Mouse (Mus musculus): ENCODE results near the gene Wdr78. TPM values are rescaled to one million over a fixed set of nuclear protein-coding genes. Genes with fewer than 3 reads are reported as not detected.

The Wdr78 gene
- 7.2 and 7.4 TPM in 2 replicates for polyA plus RNA-seq (2014; fragmentation: Nextera tagmentation; extraction: Ambion mirVana)

GRCm38 (mm10) chr4:103114184-103115111, at the start of gene Wdr78, which contains the start of gene Mier1:
TSS of gene Wdr78 (minus strand) at chr4:103114555.
TSS of gene Mier1 (plus strand) at chr4:103114390.
- peak; percentile 99 for ATAC-seq (ENCODE audit: low FRiP score)

GRCm38 (mm10) chr4:103158781-103159180, 44.4 kb upstream of the Wdr78 start:
- H3K4me1 ChIP-seq (replicated peaks; ENCODE audit: control insufficient read depth, insufficient read depth, low read length), result no peaks in the 10 kb centered on the region
- no peak overlapping the region for H3K27ac ChIP-seq
- ATAC-seq (ENCODE audit: low FRiP score) (no peak), DNase-seq (ENCODE audit: low spot score) (no peak)
- no peak overlapping the region for H3K9ac ChIP-seq
- peaks cover 82% of the 10 kb centered on the region for H3K36me3 ChIP-seq (replicated peaks; ENCODE audit: control insufficient read depth, insufficient read depth)
- WGBS, result 95% methylated on average over 4 of the region's 4 CpGs
- no peak overlapping the region for H3K4me3 ChIP-seq (replicated peaks; ENCODE audit: low read length)
- no peaks in the 10 kb centered on the region for H3K9me3 ChIP-seq (ENCODE audit: control insufficient read depth, low read length)
- no peaks in the 10 kb centered on the region for H3K27me3 ChIP-seq (ENCODE audit: control insufficient read depth, insufficient read depth, low read length)
- no peak overlapping the region for H3K4me2 ChIP-seq (replicated peaks)

More at GRCm38 (mm10) chr4:103114184-103115111, at the start of gene Wdr78, which contains the start of gene Mier1:
- peak within 1 kb of the TSS; percentile 100 for H3K27ac ChIP-seq
- H3K4me3 ChIP-seq (replicated peaks; ENCODE audit: low read length), result peak within 1 kb of the TSS; percentile 89
- H3K4me2 ChIP-seq (replicated peaks), result peak within 1 kb of the TSS; percentile 79
- H3K27me3 ChIP-seq (ENCODE audit: control insufficient read depth, insufficient read depth, low read length), result no peaks in the 10 kb centered on the region
- H3K9me3 ChIP-seq (ENCODE audit: control insufficient read depth, low read length), result no peaks in the 10 kb centered on the region
- peaks cover 34% of the 10 kb centered on the region for H3K4me1 ChIP-seq (replicated peaks; ENCODE audit: control insufficient read depth, insufficient read depth, low read length)
- 0% methylated on average over 66 of the region's 90 CpGs for WGBS
- DNase-seq (ENCODE audit: low spot score), result peak; percentile 94
- H3K36me3 ChIP-seq (replicated peaks; ENCODE audit: control insufficient read depth, insufficient read depth), result peaks cover 8% of the 10 kb centered on the region
- peak within 1 kb of the TSS; percentile 83 for H3K9ac ChIP-seq

DNA sequence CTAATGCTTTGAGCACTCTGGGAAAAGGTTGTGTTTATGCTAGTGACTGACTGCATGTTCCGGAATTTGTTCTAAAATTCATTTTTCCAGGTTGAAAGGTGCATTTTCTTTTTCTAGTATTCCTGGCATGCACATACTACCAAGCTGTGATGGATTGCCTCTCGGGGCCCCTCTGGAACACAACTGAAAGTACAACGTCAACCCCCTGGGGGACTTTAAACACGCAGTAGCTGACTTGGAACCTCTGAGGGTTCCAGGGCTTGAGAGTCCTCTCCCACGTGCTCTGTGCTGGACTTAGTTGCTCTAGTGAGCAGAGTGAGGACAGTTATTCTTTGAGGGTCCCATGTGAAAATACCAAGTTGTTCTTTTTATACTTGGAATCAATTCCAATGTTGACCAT, 37.6 kb upstream of the Wdr78 start:
- ATAC-seq (ENCODE audit: low FRiP score) (no peak), DNase-seq (ENCODE audit: low spot score) (no peak)
- WGBS, result 80% methylated on average over 5 of the region's 5 CpGs
- Histone ChIP-seq H3K36me3 (replicated peaks; ENCODE audit: control insufficient read depth, insufficient read depth) (peaks cover 81% of the 10 kb centered on the region), H3K4me2 (replicated peaks) (no peak overlapping the region), H3K4me3 (replicated peaks; ENCODE audit: low read length) (no peak overlapping the region), H3K27me3 (ENCODE audit: control insufficient read depth, insufficient read depth, low read length) (no peaks in the 10 kb centered on the region), H3K4me1 (replicated peaks; ENCODE audit: control insufficient read depth, insufficient read depth, low read length) (no peaks in the 10 kb centered on the region), H3K9me3 (ENCODE audit: control insufficient read depth, low read length) (no peaks in the 10 kb centered on the region), H3K9ac (no peak overlapping the region), H3K27ac (no peak overlapping the region)

DNA sequence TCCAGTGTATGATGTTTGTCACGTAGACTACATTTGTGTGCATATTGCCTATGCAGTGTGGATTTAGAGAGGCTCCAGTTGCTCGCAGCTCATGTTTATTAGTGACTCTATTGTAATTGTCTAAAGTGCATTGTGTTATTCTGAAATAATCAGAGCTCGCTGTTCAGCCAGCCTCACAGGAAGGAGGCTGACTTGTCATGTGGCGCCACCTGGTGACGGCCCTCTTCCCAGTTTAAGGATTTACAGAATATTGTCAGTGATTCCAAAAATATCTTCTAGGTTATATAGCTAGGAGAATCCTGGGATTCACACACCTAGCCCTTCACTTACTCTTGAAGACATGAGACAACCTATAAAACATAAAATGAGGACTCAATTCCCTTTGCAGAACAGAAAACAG, 32.0 kb upstream of the Wdr78 start:
- ATAC-seq (ENCODE audit: low FRiP score), result no peak
- Histone ChIP-seq H3K27me3 (ENCODE audit: control insufficient read depth, insufficient read depth, low read length) (no peaks in the 10 kb centered on the region), H3K27ac (no peak overlapping the region), H3K4me3 (replicated peaks; ENCODE audit: low read length) (no peak overlapping the region), H3K4me1 (replicated peaks; ENCODE audit: control insufficient read depth, insufficient read depth, low read length) (no peaks in the 10 kb centered on the region), H3K9me3 (ENCODE audit: control insufficient read depth, low read length) (no peaks in the 10 kb centered on the region), H3K4me2 (replicated peaks) (no peak overlapping the region), H3K36me3 (replicated peaks; ENCODE audit: control insufficient read depth, insufficient read depth) (peaks cover 66% of the 10 kb centered on the region), H3K9ac (no peak overlapping the region)
- WGBS, result 33% methylated on average over 5 of the region's 5 CpGs
- DNase-seq (ENCODE audit: low spot score), result peak; percentile 85

- Histone ChIP-seq H3K4me1 (replicated peaks; ENCODE audit: control insufficient read depth, insufficient read depth, low read length) (no peaks in the 10 kb centered on the region), H3K36me3 (replicated peaks; ENCODE audit: control insufficient read depth, insufficient read depth) (peaks cover 50% of the 10 kb centered on the region), H3K9me3 (ENCODE audit: control insufficient read depth, low read length) (no peaks in the 10 kb centered on the region), H3K4me3 (replicated peaks; ENCODE audit: low read length) (no peak overlapping the region), H3K4me2 (replicated peaks) (no peak overlapping the region), H3K27ac (no peak overlapping the region), H3K9ac (no peak overlapping the region), H3K27me3 (ENCODE audit: control insufficient read depth, insufficient read depth, low read length) (no peaks in the 10 kb centered on the region)
- 78% methylated on average over 1 of the region's 1 CpGs for WGBS
- DNase-seq (ENCODE audit: low spot score), result no peak
- no peak for ATAC-seq (ENCODE audit: low FRiP score)
Measured at GRCm38 (mm10) chr4:103136946-103137345, 22.6 kb upstream of the Wdr78 start.

DNA sequence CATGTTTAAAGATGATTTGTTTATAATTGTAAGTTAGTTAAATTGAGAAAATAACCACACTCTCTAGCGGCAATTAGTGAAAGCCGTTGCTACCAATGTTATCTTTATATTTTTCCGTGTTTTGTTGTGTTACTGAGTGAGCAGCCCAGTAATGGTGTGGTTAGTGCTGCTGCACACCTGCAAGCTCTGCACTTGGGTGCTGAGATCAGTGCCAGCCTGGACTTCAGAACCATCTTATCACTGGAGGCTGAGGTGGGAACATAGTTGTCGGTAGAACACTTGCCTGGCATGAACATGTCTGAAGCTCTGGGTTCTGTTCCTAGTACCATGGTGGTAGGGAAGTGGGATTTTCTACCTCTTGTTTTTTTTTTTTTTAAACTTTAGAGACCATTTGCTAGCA, 12.2 kb upstream of the Wdr78 start:
- WGBS, result 92% methylated on average over 4 of the region's 4 CpGs

GRCm38 (mm10) chr4:103123606-103124005, 9.3 kb upstream of the Wdr78 start:
- ATAC-seq (ENCODE audit: low FRiP score), result no peak

More for the DNA sequence above, 12.2 kb upstream of the Wdr78 start:
- Histone ChIP-seq H3K27me3 (ENCODE audit: control insufficient read depth, insufficient read depth, low read length) (no peaks in the 10 kb centered on the region), H3K27ac (no peak overlapping the region), H3K4me1 (replicated peaks; ENCODE audit: control insufficient read depth, insufficient read depth, low read length) (no peaks in the 10 kb centered on the region), H3K9me3 (ENCODE audit: control insufficient read depth, low read length) (no peaks in the 10 kb centered on the region), H3K4me2 (replicated peaks) (no peak overlapping the region), H3K36me3 (replicated peaks; ENCODE audit: control insufficient read depth, insufficient read depth) (peaks cover 12% of the 10 kb centered on the region), H3K4me3 (replicated peaks; ENCODE audit: low read length) (no peak overlapping the region), H3K9ac (no peak overlapping the region)
- DNase-seq (ENCODE audit: low spot score) (no peak), ATAC-seq (ENCODE audit: low FRiP score) (no peak)

GRCm38 (mm10) chr4:103123086-103123485, 8.7 kb upstream of the Wdr78 start:
- H3K27ac ChIP-seq, result no peak overlapping the region
- no peaks in the 10 kb centered on the region for H3K27me3 ChIP-seq (ENCODE audit: control insufficient read depth, insufficient read depth, low read length)
- H3K9ac ChIP-seq, result no peak overlapping the region
- no peak overlapping the region for H3K4me2 ChIP-seq (replicated peaks)
- ATAC-seq (ENCODE audit: low FRiP score) (no peak), DNase-seq (ENCODE audit: low spot score) (no peak)
- WGBS, result 74% methylated on average over 2 of the region's 2 CpGs
- peaks cover 21% of the 10 kb centered on the region for H3K4me1 ChIP-seq (replicated peaks; ENCODE audit: control insufficient read depth, insufficient read depth, low read length)
- H3K9me3 ChIP-seq (ENCODE audit: control insufficient read depth, low read length), result no peaks in the 10 kb centered on the region
- H3K36me3 ChIP-seq (replicated peaks; ENCODE audit: control insufficient read depth, insufficient read depth), result no peaks in the 10 kb centered on the region
- H3K4me3 ChIP-seq (replicated peaks; ENCODE audit: low read length), result no peak overlapping the region

More at GRCm38 (mm10) chr4:103123606-103124005, 9.3 kb upstream of the Wdr78 start:
- no peaks in the 10 kb centered on the region for H3K27me3 ChIP-seq (ENCODE audit: control insufficient read depth, insufficient read depth, low read length)
- no peaks in the 10 kb centered on the region for H3K36me3 ChIP-seq (replicated peaks; ENCODE audit: control insufficient read depth, insufficient read depth)
- no peaks in the 10 kb centered on the region for H3K9me3 ChIP-seq (ENCODE audit: control insufficient read depth, low read length)
- H3K9ac ChIP-seq, result no peak overlapping the region
- no peak overlapping the region for H3K4me2 ChIP-seq (replicated peaks)
- H3K4me3 ChIP-seq (replicated peaks; ENCODE audit: low read length), result no peak overlapping the region
- no peak overlapping the region for H3K27ac ChIP-seq
- no peak for DNase-seq (ENCODE audit: low spot score)
- H3K4me1 ChIP-seq (replicated peaks; ENCODE audit: control insufficient read depth, insufficient read depth, low read length), result peaks cover 19% of the 10 kb centered on the region

- no peak overlapping the region for H3K4me3 ChIP-seq (replicated peaks; ENCODE audit: low read length)
- DNase-seq (ENCODE audit: low spot score) (no peak), ATAC-seq (ENCODE audit: low FRiP score) (no peak)
- 87% methylated on average over 9 of the region's 9 CpGs for WGBS
- H3K27me3 ChIP-seq (ENCODE audit: control insufficient read depth, insufficient read depth, low read length), result no peaks in the 10 kb centered on the region
- peaks cover 24% of the 10 kb centered on the region for H3K4me1 ChIP-seq (replicated peaks; ENCODE audit: control insufficient read depth, insufficient read depth, low read length)
- H3K27ac ChIP-seq, result no peak overlapping the region
- 0 out of 2 replicates have a peak overlapping the region, but pooled peaks have one; percentile 93 for H3K4me2 ChIP-seq (replicated peaks)
- no peaks in the 10 kb centered on the region for H3K9me3 ChIP-seq (ENCODE audit: control insufficient read depth, low read length)
- H3K9ac ChIP-seq, result no peak overlapping the region
- H3K36me3 ChIP-seq (replicated peaks; ENCODE audit: control insufficient read depth, insufficient read depth), result peaks cover 6% of the 10 kb centered on the region
Measured at GRCm38 (mm10) chr4:103120874-103121389, 6.6 kb upstream of the Wdr78 start.
